Mouse (Mus musculus) lung, adult 18-20 months (tissue): ENCODE measurements around the gene Socs3.

Source experiments
- DNase-seq, 2 experiments: peaks; one replicate each; pipeline ENCODE4 v3.0.0; 2022; ENCODE audit warnings: mixed read lengths in 2 of 2

Socs3 gene

GRCm38 (mm10) chr11:117952174-117952933 is 17.5 kb downstream of the Socs3 start:
- DNase-seq: peak; percentile 67 to 72

GRCm38 (mm10) chr11:117951391-117951790 is 18.5 kb downstream of the Socs3 start:
- no peak for DNase-seq

- DNase-seq: peak; percentile 87 to 92
These were observed 20.3 kb downstream of the Socs3 start for GRCm38 (mm10) chr11:117949392-117950091.

GRCm38 (mm10) chr11:117946996-117947419 is 22.8 kb downstream of the Socs3 start:
- DNase-seq: no peak

GRCm38 (mm10) chr11:117946195-117946979 is 23.5 kb downstream of the Socs3 start:
- DNase-seq: peak; percentile 48 to 69

GRCm38 (mm10) chr11:117941848-117942247 is 28.0 kb downstream of the Socs3 start:
- DNase-seq: no peak

GRCm38 (mm10) chr11:117941325-117941834 is 28.5 kb downstream of the Socs3 start:
- DNase-seq: no peak

GRCm38 (mm10) chr11:117940881-117941280 is 29.0 kb downstream of the Socs3 start:
- no peak for DNase-seq

- peak; percentile 85 to 88 for DNase-seq
These were observed 30.0 kb downstream of the Socs3 start for GRCm38 (mm10) chr11:117939741-117940285.

GRCm38 (mm10) chr11:117939004-117939730 is 30.7 kb downstream of the Socs3 start:
- no peak for DNase-seq

GRCm38 (mm10) chr11:117936202-117936601 is 33.6 kb downstream of the Socs3 start:
- peak; percentile 93 to 95 for DNase-seq

GRCm38 (mm10) chr11:117935616-117936015 is 34.2 kb downstream of the Socs3 start:
- DNase-seq: peak; percentile 70 to 79

GRCm38 (mm10) chr11:117934576-117935368 is 35.1 kb downstream of the Socs3 start:
- no peak for DNase-seq

GRCm38 (mm10) chr11:117934168-117934567 is 35.7 kb downstream of the Socs3 start:
- DNase-seq: peak; percentile 93 to 96

GRCm38 (mm10) chr11:117932195-117932594 is 37.7 kb downstream of the Socs3 start:
- DNase-seq: peak; percentile 74 to 85

- DNase-seq: no peak
These were observed 38.3 kb downstream of the Socs3 start for GRCm38 (mm10) chr11:117931576-117931975.

- DNase-seq: peak; percentile 37 to 51
These were observed 39.0 kb downstream of the Socs3 start for GRCm38 (mm10) chr11:117930781-117931338.

GRCm38 (mm10) chr11:117925541-117925940 is 44.3 kb downstream of the Socs3 start:
- no peak for DNase-seq

- peak; percentile 51 to 61 for DNase-seq
These were observed 45.4 kb downstream of the Socs3 start for GRCm38 (mm10) chr11:117924466-117924865.

GRCm38 (mm10) chr11:117923279-117923678 is 46.6 kb downstream of the Socs3 start:
- no peak for DNase-seq

GRCm38 (mm10) chr11:117919211-117919610 is 50.6 kb downstream of the Socs3 start:
- DNase-seq: no peak
